In genomic region chr9:8208855-8209254, GRCm38 (mm10) we compare ENCODE assay signal across 8 mouse cellular contexts.
A peak's percentile ranks its signal among the peaks of the same experiment; 100 is the strongest.
DNase-seq lines count a peak whose midpoint lies in the region; TF ChIP-seq lines count a peak whose summit lies in the region.

No protein-coding gene starts in this region.

- DNase-seq in thymus, postnatal 4 days: peak; percentile 12
- no peak for DNase-seq in thymus, postnatal 25 days
- peak; percentile 68 for DNase-seq in brain, embryonic 14.5 days (ENCODE audit: low read depth)
- peak; percentile 20 to 56 for DNase-seq in heart, postnatal 14 days
- peak; percentile 62 to 68 for DNase-seq in kidney, postnatal 4 days
- peak; percentile 40 for DNase-seq in lung, postnatal 14 days
- peak; percentile 30 to 37 for DNase-seq in urinary bladder, postnatal 36 days (ENCODE audit: low spot score in 2 of 2)
- no peak for DNase-seq in ovary, postnatal 10 days (ENCODE audit: low spot score)

- no peak for TF ChIP-seq POLR2A in brain, embryonic 14.5 days (IDR thresholded peaks at IDR 0.05; ENCODE audit: borderline replicate concordance, extremely low read depth, insufficient read depth, insufficient read length, poor library complexity, severe bottlenecking)

- peak; percentile 55; the same call in 1 of the 2 replicates for TF ChIP-seq CTCF in brain, embryonic 14.5 days (IDR thresholded peaks at IDR 0.05; ENCODE audit: borderline replicate concordance, extremely low read depth, insufficient read depth, insufficient read length)

- intact Hi-C loops in heart, postnatal 14 days (cut with DNase I): loop anchor here (5.0 to 10.0 kb wide), 3 partner anchors 304 to 604 kb away; no protein-coding TSS in a partner anchor

Comparison
In these comparisons a context has a peak if more than half of its experiments do, and no peak if none do; other contexts are left out.
1. DNase-seq: peak in thymus, postnatal 4 days (single experiment), brain, embryonic 14.5 days (single experiment), heart, postnatal 14 days (2 of 2), kidney, postnatal 4 days (2 of 2), lung, postnatal 14 days (single experiment) and urinary bladder, postnatal 36 days (2 of 2); none in thymus, postnatal 25 days (single experiment) and ovary, postnatal 10 days (single experiment).